Mouse (Mus musculus) limb, embryonic 14.5 days (tissue): ENCODE measurements around the gene Asic4. TPM values are rescaled to one million over a fixed set of nuclear protein-coding genes. Genes with fewer than 3 reads are reported as not detected.

Source experiments
- ATAC-seq: fragments of 200-750 bp; cut with Nextera tagmentation; 2 replicates; pipeline ENCODE4 v1.8.0; 2017; ENCODE audit warnings: low read depth, moderate number of reproducible peaks, moderate TSS enrichment; ENCODE audit not compliant: low FRiP score
- DNase-seq: peaks from one replicate; pipeline ENCODE4 v3.0.0-alpha.2; 2015; ENCODE audit warnings: low spot score
- H3K27ac ChIP-seq: fragments of 300-500 bp; sonication (generic); replicated peaks from 2 replicates; pipeline ENCODE4 v1.5.1; 2014; ENCODE audit warnings: low read depth, mild to moderate bottlenecking, low read length, moderate library complexity, mixed read lengths
- H3K27me3 ChIP-seq: fragments of 300-500 bp; sonication (generic); 2 replicates; pipeline ENCODE4 v1.6.1; 2014; ENCODE audit warnings: low read length, mixed read lengths; ENCODE audit not compliant: control insufficient read depth, insufficient read depth
- H3K36me3 ChIP-seq: fragments of 300-500 bp; sonication (generic); 2 replicates; pipeline ENCODE4 v1.6.1; 2014; ENCODE audit warnings: mild to moderate bottlenecking, low read length, moderate library complexity, mixed read lengths; ENCODE audit not compliant: control insufficient read depth, insufficient read depth
- H3K4me1 ChIP-seq: fragments of 300-500 bp; sonication (generic); 2 replicates; pipeline ENCODE4 v1.6.1; 2014; ENCODE audit warnings: antibody characterized with exemption, low read length, mixed read lengths; ENCODE audit not compliant: control insufficient read depth, insufficient read depth
- H3K4me2 ChIP-seq: fragments of 300-500 bp; sonication (generic); replicated peaks from 2 replicates; pipeline ENCODE4 v1.6.1; 2014; ENCODE audit warnings: low read depth, mild to moderate bottlenecking, low read length, moderate library complexity; ENCODE audit not compliant: severe bottlenecking
- H3K4me3 ChIP-seq: fragments of 300-500 bp; sonication (generic); replicated peaks from 2 replicates; pipeline ENCODE4 v1.5.1; 2014; ENCODE audit warnings: low read length
- H3K9ac ChIP-seq: fragments of 300-500 bp; sonication (generic); 2 replicates; pipeline ENCODE4 v1.6.1; 2014; ENCODE audit warnings: mild to moderate bottlenecking, low read depth, low read length, moderate library complexity; ENCODE audit not compliant: severe bottlenecking
- H3K9me3 ChIP-seq: fragments of 300-500 bp; sonication (generic); 2 replicates; pipeline ENCODE4 v1.6.1; 2016; ENCODE audit warnings: low read length; ENCODE audit not compliant: control insufficient read depth
- POLR2A ChIP-seq: fragments of 200-500 bp; IDR thresholded peaks from 2 replicates; pipeline ENCODE4 v1.8.0; 2012; ENCODE audit warnings: inconsistent platforms, mild to moderate bottlenecking, moderate library complexity, borderline replicate concordance; ENCODE audit not compliant: insufficient read depth, insufficient read length; ENCODE audit errors: extremely low read depth
- WGBS: fragments of 180-500 bp; shearing (Covaris S2); extraction: QIAGEN DNeasy Blood & Tissue Kit; methylation state at CpG from one replicate; pipeline ENCODE4 v1.1.7; 2014; 5-methylcytosine and 5-hydroxymethylcytosine counted together
- polyA plus RNA-seq, 2 experiments: library from polyadenylated mRNA; depleted of rRNA in 1 of 2; stranded (reverse) in 1 of 2; unstranded in 1 of 2; fragments of >200 nt; fragmentation: Nextera tagmentation in 1 of 2; extraction: Ambion mirVana in 1 of 2; gene quantifications; 2 replicates each; pipeline versions ENCODE4 v1.2.1 to v1.2.3; 2012 to 2014

The Asic4 gene
- polyA plus RNA-seq (2012; rRNA removed), result 0.35 and 0.72 TPM in 2 replicates
- 0.10 and 0.15 TPM in 2 replicates for polyA plus RNA-seq (2014; fragmentation: Nextera tagmentation; extraction: Ambion mirVana)

- Histone ChIP-seq H3K4me3 (peak within 1 kb of the TSS; percentile 28), H3K9me3 (no peaks in the 10 kb centered on the region), H3K4me1 (peaks cover 42% of the 10 kb centered on the region), H3K9ac (peak within 1 kb of the TSS; percentile 31), H3K4me2 (peak within 1 kb of the TSS; percentile 51), H3K27me3 (peaks cover 72% of the 10 kb centered on the region), H3K36me3 (no peaks in the 10 kb centered on the region), H3K27ac (no peak within 1 kb of the TSS)
- WGBS, result 2% methylated on average over 20 of the region's 35 CpGs
- TF ChIP-seq POLR2A, result no peak
- DNase-seq, result no peak
- no peak for ATAC-seq
Measured at GRCm38 (mm10) chr1:75450314-75451005, at the start of gene Asic4. Asic4 (plus strand) TSS chr1:75450436.

- TF ChIP-seq POLR2A, result no peak
- 38% methylated on average over 6 of the region's 6 CpGs for WGBS
- H3K36me3 ChIP-seq, result peaks cover 42% of the 10 kb centered on the region
Measured at GRCm38 (mm10) chr1:75400493-75401115, 49.6 kb upstream of the Asic4 start.

GRCm38 (mm10) chr1:75405547-75405946 lies 44.7 kb upstream of the Asic4 start:
- H3K4me3 ChIP-seq, result no peak overlapping the region
- no peak overlapping the region for H3K9ac ChIP-seq
- no peaks in the 10 kb centered on the region for H3K4me1 ChIP-seq
- H3K27me3 ChIP-seq, result no peaks in the 10 kb centered on the region
- ATAC-seq (no peak), DNase-seq (no peak)
- H3K4me2 ChIP-seq, result no peak overlapping the region
- no peaks in the 10 kb centered on the region for H3K9me3 ChIP-seq
- TF ChIP-seq POLR2A, result no peak
- H3K36me3 ChIP-seq, result peaks cover 59% of the 10 kb centered on the region
- no peak overlapping the region for H3K27ac ChIP-seq
- 84% methylated on average over 3 of the region's 3 CpGs for WGBS

More at GRCm38 (mm10) chr1:75400493-75401115, 49.6 kb upstream of the Asic4 start:
- Histone ChIP-seq H3K4me1 (peaks cover 22% of the 10 kb centered on the region), H3K27me3 (no peaks in the 10 kb centered on the region), H3K9me3 (no peaks in the 10 kb centered on the region), H3K27ac (0 out of 2 replicates have a peak overlapping the region, but pooled peaks have one; percentile 63), H3K4me3 (no peak overlapping the region), H3K4me2 (peak overlapping the region; percentile 49; the same call in 1 of the 2 replicates), H3K9ac (0 out of 2 replicates have a peak overlapping the region, but pooled peaks have one; percentile 48)
- DNase-seq (no peak), ATAC-seq (no peak)

- Histone ChIP-seq H3K36me3 (peaks cover 62% of the 10 kb centered on the region), H3K4me3 (no peak overlapping the region), H3K27ac (no peak overlapping the region), H3K27me3 (no peaks in the 10 kb centered on the region), H3K4me1 (no peaks in the 10 kb centered on the region), H3K9me3 (no peaks in the 10 kb centered on the region), H3K4me2 (no peak overlapping the region), H3K9ac (no peak overlapping the region)
- DNase-seq (no peak), ATAC-seq (no peak)
- no peak for TF ChIP-seq POLR2A
- 90% methylated on average over 15 of the region's 15 CpGs for WGBS
Measured at GRCm38 (mm10) chr1:75406173-75406572, 44.1 kb upstream of the Asic4 start.

- Histone ChIP-seq H3K36me3 (peaks cover 56% of the 10 kb centered on the region), H3K4me2 (no peak overlapping the region), H3K27ac (no peak overlapping the region), H3K9ac (no peak overlapping the region), H3K4me1 (no peaks in the 10 kb centered on the region), H3K9me3 (no peaks in the 10 kb centered on the region), H3K4me3 (no peak overlapping the region), H3K27me3 (no peaks in the 10 kb centered on the region)
- no peak for DNase-seq
- no peak for ATAC-seq
- TF ChIP-seq POLR2A, result no peak
- 92% methylated on average over 9 of the region's 9 CpGs for WGBS
Measured at GRCm38 (mm10) chr1:75407056-75407455, 43.2 kb upstream of the Asic4 start.
